Mouse (Mus musculus) kidney, postnatal 0 days (tissue): ENCODE results near the gene Ocln. TPM values are rescaled to one million over a fixed set of nuclear protein-coding genes. Genes with fewer than 3 reads are reported as not detected.

Experiments
- ATAC-seq: fragments of 200-750 bp; cut with Nextera tagmentation; replicated peaks from 2 replicates; pipeline ENCODE4 v1.8.0; 2017; ENCODE audit warnings: low read depth, moderate number of reproducible peaks, moderate TSS enrichment, moderate library complexity; ENCODE audit not compliant: low FRiP score
- DNase-seq: peaks from one replicate; pipeline ENCODE4 v3.0.0-alpha.2; 2016; ENCODE audit warnings: low spot score
- H3K27ac ChIP-seq: fragments of 300-500 bp; sonication (generic); 2 replicates; pipeline ENCODE4 v1.5.1; 2014; ENCODE audit warnings: mild to moderate bottlenecking
- H3K27me3 ChIP-seq: fragments of 300-500 bp; sonication (generic); 2 replicates; pipeline ENCODE4 v1.6.1; 2014; ENCODE audit warnings: low read length, mixed read lengths; ENCODE audit not compliant: insufficient read depth
- H3K36me3 ChIP-seq: fragments of 300-500 bp; sonication (generic); 2 replicates; pipeline ENCODE4 v1.6.1; 2014; ENCODE audit warnings: low read length, mixed read lengths; ENCODE audit not compliant: insufficient read depth
- H3K4me1 ChIP-seq: fragments of 300-500 bp; sonication (generic); replicated peaks from 2 replicates; pipeline ENCODE4 v1.6.1; 2014; ENCODE audit warnings: antibody characterized with exemption, low read length, mixed read lengths; ENCODE audit not compliant: insufficient read depth
- H3K4me2 ChIP-seq: fragments of 300-500 bp; sonication (generic); 2 replicates; pipeline ENCODE4 v1.6.1; 2014; ENCODE audit warnings: mild to moderate bottlenecking, low read length, moderate library complexity, mixed read lengths
- H3K4me3 ChIP-seq: fragments of 300-500 bp; sonication (generic); replicated peaks from 2 replicates; pipeline ENCODE4 v1.5.1; 2014; ENCODE audit warnings: low read depth, low read length
- H3K9ac ChIP-seq: fragments of 300-500 bp; sonication (generic); 2 replicates; pipeline ENCODE4 v1.6.1; 2014; ENCODE audit warnings: low read depth, low read length
- H3K9me3 ChIP-seq: fragments of 300-500 bp; sonication (generic); replicated peaks from 2 replicates; pipeline ENCODE4 v1.6.1; 2016; ENCODE audit warnings: low read length, inconsistent platforms, mixed read lengths
- CTCF ChIP-seq: IDR thresholded peaks from 2 replicates; pipeline ENCODE4 v1.5.1; 2016; ENCODE audit warnings: antibody characterized with exemption, low read depth, mild to moderate bottlenecking, moderate library complexity
- WGBS: fragments of 180-500 bp; shearing (Covaris S2); extraction: QIAGEN DNeasy Blood & Tissue Kit; methylation state at CpG from one replicate; pipeline ENCODE4 v1.1.7; 2014; 5-methylcytosine and 5-hydroxymethylcytosine counted together
- polyA plus RNA-seq: library from polyadenylated mRNA; unstranded; fragments of >200 nt; fragmentation: Nextera tagmentation; extraction: Ambion mirVana; gene quantifications from 2 replicates; pipeline ENCODE4 v1.2.1, GENCODE M21; 2015

Gene Ocln
- polyA plus RNA-seq, 1 experiment from 2014 or later = 35.3 TPM

GRCm38 (mm10) chr13:100449495-100449894, 103.0 kb downstream of the Ocln start:
- Histone ChIP-seq H3K4me3 (no peak overlapping the region), H3K4me1 (no peaks in the 10 kb centered on the region)

More at GRCm38 (mm10) chr13:100449495-100449894, 103.0 kb downstream of the Ocln start:
- Histone ChIP-seq H3K36me3 (no peaks in the 10 kb centered on the region), H3K27ac (no peak overlapping the region), H3K9me3 (no peaks in the 10 kb centered on the region), H3K27me3 (no peaks in the 10 kb centered on the region), H3K4me2 (no peak overlapping the region), H3K9ac (no peak overlapping the region)
- no peak for ATAC-seq
- 69% methylated on average over 1 of the region's 1 CpGs for WGBS
- DNase-seq = no peak
- TF ChIP-seq CTCF = no peak

Other genes with a start within 250 kb of the Ocln start
- gene Naip6, start 235.0 kb downstream of the Ocln start, polyA plus RNA-seq = 0.18 and 0.19 TPM in 2 replicates
- gene Naip1, start 99.8 kb downstream of the Ocln start, polyA plus RNA-seq = not detected in 2 replicates
- 66.3 and 67.9 TPM in 2 replicates for gene Gtf2h2, start 60.1 kb downstream of the Ocln start, polyA plus RNA-seq
- gene Marveld2, start 64.3 kb upstream of the Ocln start, polyA plus RNA-seq = 17.0 TPM in 2 replicates
- 257 TPM in 2 replicates for gene Ak6, start 98.3 kb upstream of the Ocln start, polyA plus RNA-seq
- 18.6 and 19.7 TPM in 2 replicates for gene Rad17, start 98.3 kb upstream of the Ocln start, polyA plus RNA-seq
- gene Taf9, start 98.9 kb upstream of the Ocln start, polyA plus RNA-seq = 17.0 and 17.4 TPM in 2 replicates
- 6.1 and 6.8 TPM in 2 replicates for gene Ccdc125, start 117.0 kb upstream of the Ocln start, polyA plus RNA-seq
- gene Cdk7, start 178.2 kb upstream of the Ocln start, polyA plus RNA-seq = 87.2 and 89.1 TPM in 2 replicates
- 255 and 260 TPM in 2 replicates for gene Mrps36, start 191.9 kb upstream of the Ocln start, polyA plus RNA-seq
- gene Cenph, start 223.2 kb upstream of the Ocln start, polyA plus RNA-seq = 20.9 and 23.8 TPM in 2 replicates
- 101 and 103 TPM in 2 replicates for gene Ccnb1, start 233.9 kb upstream of the Ocln start, polyA plus RNA-seq